Mouse (Mus musculus): ENCODE data around the gene Trmt2a. TPM values are rescaled to one million over a fixed set of nuclear protein-coding genes. Genes with fewer than 3 reads are reported as not detected.
A peak's percentile ranks its signal among the peaks of the same experiment; 100 is the strongest.
"Not testable (repeated sequence)": the region's sequence is repeated elsewhere in the genome, so short reads cannot be mapped to it uniquely, and the experiment has no call there.

Trmt2a gene
- polyA plus RNA-seq, 1 experiment, result 29.7 TPM

DNA sequence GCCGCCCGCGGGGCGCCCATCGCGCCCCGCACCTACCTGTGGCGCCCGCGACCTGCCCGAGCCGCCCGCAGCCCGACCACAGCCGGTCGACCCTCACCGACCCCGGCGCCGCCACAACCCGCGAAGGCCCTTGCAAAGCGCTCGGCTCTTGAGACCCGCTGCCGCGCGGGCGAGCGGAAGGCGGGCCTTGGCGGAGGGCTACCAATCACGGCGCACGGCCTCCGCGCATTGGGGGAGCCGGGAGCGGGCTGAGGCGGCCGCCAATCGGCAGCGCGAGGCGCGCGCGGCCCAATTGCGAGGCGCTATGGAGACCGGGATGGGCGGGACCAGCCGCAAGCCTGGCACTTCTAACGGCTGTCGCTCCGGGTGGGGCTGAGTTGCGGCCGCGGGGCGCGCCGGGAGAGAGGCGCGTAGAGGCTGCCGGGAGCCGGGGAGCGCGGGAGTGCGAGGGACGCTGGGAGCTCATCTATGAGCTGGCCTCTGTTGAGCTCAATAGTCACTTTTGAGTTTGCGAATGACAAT lies 40.6 kb downstream of the Trmt2a start, which contains the start of gene Dgcr8:
Gene Dgcr8, minus strand, starts transcription at position 180 of the 522 bp plus-strand sequence.
- Histone ChIP-seq H3K27me3 (ENCODE audit: control insufficient read depth, insufficient read depth, low read length) (no peaks in the 10 kb centered on the region), H3K27ac (ENCODE audit: insufficient read depth, low read depth, low read length) (peak within 1 kb of the TSS; percentile 77), H3K4me3 (ENCODE audit: low read depth, low read length) (peak within 1 kb of the TSS; percentile 95), H3K4me1 (ENCODE audit: control insufficient read depth, insufficient read depth, insufficient read length, low read length) (peaks cover 9% of the 10 kb centered on the region; the same call in 1 of the 2 replicates), H3K36me3 (ENCODE audit: control insufficient read depth, insufficient read depth, low read length) (peaks cover 8% of the 10 kb centered on the region)
- TF ChIP-seq CTCF (IDR thresholded peaks at IDR 0.05; ENCODE audit: extremely low read depth, insufficient read length, insufficient replicate concordance, low read depth, low read length), result no peak
- peak; percentile 79; the same call in 1 of the 2 replicates for TF ChIP-seq POLR2A (IDR thresholded peaks at IDR 0.05; ENCODE audit: low read depth, low read length)
- 1% methylated on average over 71 of the region's 71 CpGs for WGBS

DNA sequence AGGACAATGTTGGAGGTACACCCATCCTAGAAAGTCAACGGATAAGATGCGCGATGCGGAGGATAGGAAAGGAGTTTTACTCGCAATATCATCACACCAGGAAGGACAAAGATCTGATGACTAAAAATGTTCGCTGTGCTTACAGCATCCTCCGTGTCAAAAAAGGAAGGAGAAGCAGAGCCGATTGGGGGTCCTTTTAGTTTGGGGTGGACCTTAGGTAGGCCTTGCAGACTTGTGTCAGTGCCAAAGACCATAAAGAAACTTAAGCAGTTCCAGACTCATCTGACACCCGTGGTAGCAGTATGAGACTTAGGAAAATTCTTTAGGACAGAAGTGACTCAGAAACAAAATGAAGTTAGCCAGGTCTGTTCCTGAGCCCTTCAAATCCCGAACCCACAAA lies 41.1 kb downstream of the Trmt2a start:
- peak overlapping the region; percentile 57 for H3K4me3 ChIP-seq (ENCODE audit: low read depth, low read length)
- H3K36me3 ChIP-seq (ENCODE audit: control insufficient read depth, insufficient read depth, low read length); H3K27ac ChIP-seq (ENCODE audit: insufficient read depth, low read depth, low read length); H3K27me3 ChIP-seq (ENCODE audit: control insufficient read depth, insufficient read depth, low read length); H3K4me1 ChIP-seq (ENCODE audit: control insufficient read depth, insufficient read depth, insufficient read length, low read length): not testable (repeated sequence)
- WGBS, result 2% methylated on average over 10 of the region's 10 CpGs

Other genes starting within 250 kb of the Trmt2a start
- gene Dgcr6, start 195.8 kb upstream of the Trmt2a start, polyA plus RNA-seq (2012; rRNA removed), result 50.0 and 147 TPM in 2 replicates
- gene Prodh, start 158.5 kb upstream of the Trmt2a start, polyA plus RNA-seq (2012; rRNA removed), result 26.1 and 89.7 TPM in 2 replicates
- gene Rtn4r, start 121.0 kb upstream of the Trmt2a start, polyA plus RNA-seq (2012; rRNA removed), result 8.4 and 21.9 TPM in 2 replicates
- not detected in 2 replicates for gene Ccdc188, start 30.8 kb upstream of the Trmt2a start, polyA plus RNA-seq (2012; rRNA removed)
- 21.3 and 27.8 TPM in 2 replicates for gene Zdhhc8, start 13.5 kb upstream of the Trmt2a start, polyA plus RNA-seq (2012; rRNA removed)
- gene Ranbp1, start 53 bp downstream of the Trmt2a start, polyA plus RNA-seq (2012; rRNA removed), result 17.7 and 47.7 TPM in 2 replicates
- not detected in 2 replicates for gene Gm49776, start 9.6 kb downstream of the Trmt2a start, polyA plus RNA-seq (2012; rRNA removed)
- 6.3 and 14.5 TPM in 2 replicates for gene Dgcr8, start 40.6 kb downstream of the Trmt2a start, polyA plus RNA-seq (2012; rRNA removed)
- 32.2 and 78.0 TPM in 2 replicates for gene Tango2, start 99.4 kb downstream of the Trmt2a start, polyA plus RNA-seq (2012; rRNA removed)
- gene Arvcf, start 99.5 kb downstream of the Trmt2a start, polyA plus RNA-seq (2012; rRNA removed), result 10.7 and 17.1 TPM in 2 replicates
- gene Txnrd2, start 177.7 kb downstream of the Trmt2a start, polyA plus RNA-seq (2012; rRNA removed), result 12.5 and 19.5 TPM in 2 replicates
- 127 and 214 TPM in 2 replicates for gene Comt, start 178.2 kb downstream of the Trmt2a start, polyA plus RNA-seq (2012; rRNA removed)

All from small intestine, adult 2 months (tissue).